Mouse (Mus musculus) ES-Bruce4 (cell line): ENCODE measurements around the gene Ifitm6.

Source experiments
- CTCF ChIP-seq: IDR thresholded peaks from one replicate; pipeline ENCODE4 v1.8.1; 2011; ENCODE audit warnings: low read depth, low read length
- EP300 ChIP-seq: IDR thresholded peaks from 2 replicates; pipeline ENCODE4 v1.6.1; 2011; ENCODE audit warnings: low read depth, low read length; ENCODE audit not compliant: insufficient read depth
- POLR2A ChIP-seq: IDR thresholded peaks from one replicate; pipeline ENCODE4 v1.8.1; 2011; ENCODE audit warnings: low read length; ENCODE audit not compliant: insufficient read depth

- no peak for TF ChIP-seq CTCF
- TF ChIP-seq POLR2A: no peak
- TF ChIP-seq EP300: no peak
Observed at GRCm38 (mm10) chr7:141019028-141019427, 1.3 kb upstream of the Ifitm6 start.
